Mouse (Mus musculus) liver, embryonic 12.5 days (tissue): ENCODE data around the gene Tenm3. TPM values are rescaled to one million over a fixed set of nuclear protein-coding genes. Genes with fewer than 3 reads are reported as not detected.

ENCODE experiments used
- ATAC-seq: fragments of 200-750 bp; cut with Nextera tagmentation; 2 replicates; pipeline ENCODE4 v1.8.0; 2017; ENCODE audit warnings: moderate number of reproducible peaks, mild to moderate bottlenecking, moderate library complexity
- H3K27ac ChIP-seq: fragments of 300-500 bp; sonication (generic); 2 replicates; pipeline ENCODE4 v1.5.1; 2016; ENCODE audit warnings: mild to moderate bottlenecking
- H3K27me3 ChIP-seq: fragments of 300-500 bp; sonication (generic); replicated peaks from 2 replicates; pipeline ENCODE4 v1.6.1; 2016; ENCODE audit warnings: mild to moderate bottlenecking, moderate library complexity
- H3K36me3 ChIP-seq: fragments of 300-500 bp; sonication (generic); 2 replicates; pipeline ENCODE4 v1.6.1; 2016; ENCODE audit warnings: mild to moderate bottlenecking, moderate library complexity
- H3K4me1 ChIP-seq: fragments of 300-500 bp; sonication (generic); 2 replicates; pipeline ENCODE4 v1.6.1; 2016
- H3K4me2 ChIP-seq: fragments of 300-500 bp; sonication (generic); 2 replicates; pipeline ENCODE4 v1.6.1; 2016; ENCODE audit warnings: mild to moderate bottlenecking, moderate library complexity
- H3K4me3 ChIP-seq: fragments of 300-500 bp; sonication (generic); 2 replicates; pipeline ENCODE4 v1.5.1; 2016; ENCODE audit warnings: mild to moderate bottlenecking, moderate library complexity
- H3K9ac ChIP-seq: fragments of 300-500 bp; sonication (generic); 2 replicates; pipeline ENCODE4 v1.6.1; 2016; ENCODE audit warnings: mild to moderate bottlenecking, moderate library complexity
- H3K9me3 ChIP-seq: fragments of 300-500 bp; sonication (generic); replicated peaks from 2 replicates; pipeline ENCODE4 v1.6.1; 2016; ENCODE audit warnings: mild to moderate bottlenecking, moderate library complexity
- WGBS: fragments of 180-500 bp; shearing (Covaris S2); methylation state at CpG from one replicate; pipeline ENCODE4 v1.1.7; 2016; ENCODE audit not compliant: insufficient replicate concordance; 5-methylcytosine and 5-hydroxymethylcytosine counted together
- polyA plus RNA-seq: library from polyadenylated mRNA; unstranded; fragments of >200 nt; fragmentation: Nextera tagmentation; extraction: Ambion mirVana; gene quantifications from 2 replicates; pipeline ENCODE4 v1.2.1, GENCODE M21; 2016

The Tenm3 gene
- polyA plus RNA-seq, 1 experiment from 2014 or later: 5.3 TPM

GRCm38 (mm10) chr8:48220529-48221181 lies 623.1 kb downstream of the Tenm3 start:
- Histone ChIP-seq H3K9ac (no peak overlapping the region), H3K36me3 (no peaks in the 10 kb centered on the region), H3K4me2 (no peak overlapping the region), H3K4me1 (no peaks in the 10 kb centered on the region), H3K4me3 (no peak overlapping the region), H3K27me3 (no peaks in the 10 kb centered on the region), H3K27ac (no peak overlapping the region), H3K9me3 (no peaks in the 10 kb centered on the region)
- WGBS: 67% methylated on average over 25 of the region's 25 CpGs
- no peak for ATAC-seq

GRCm38 (mm10) chr8:48215071-48215501 lies 628.7 kb downstream of the Tenm3 start:
- H3K9me3 ChIP-seq: no peaks in the 10 kb centered on the region

DNA sequence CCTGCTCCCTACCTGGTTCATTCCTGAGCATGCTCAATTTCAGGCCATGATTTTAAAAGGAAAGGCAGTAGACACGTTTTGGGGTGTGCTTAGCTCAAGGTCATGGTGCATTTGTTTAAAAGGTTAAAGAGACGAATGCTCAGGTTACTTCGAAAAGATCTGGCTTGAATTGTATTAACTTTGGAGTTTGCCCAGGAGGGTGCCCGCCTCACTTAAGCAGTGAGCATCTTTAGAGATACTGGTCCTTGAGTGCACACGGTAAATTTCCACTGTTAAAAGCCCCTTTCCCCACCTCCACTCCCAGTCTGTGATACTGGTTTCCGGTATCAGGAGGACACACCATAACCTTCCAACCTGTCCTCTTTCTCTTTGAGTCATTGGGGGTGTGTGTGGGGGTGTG lies 629.4 kb downstream of the Tenm3 start:
- Histone ChIP-seq H3K4me1 (no peaks in the 10 kb centered on the region), H3K9me3 (no peaks in the 10 kb centered on the region), H3K27ac (no peak overlapping the region), H3K9ac (no peak overlapping the region), H3K36me3 (no peaks in the 10 kb centered on the region), H3K4me3 (no peak overlapping the region), H3K27me3 (no peaks in the 10 kb centered on the region), H3K4me2 (no peak overlapping the region)
- no peak for ATAC-seq
- WGBS: 64% methylated on average over 6 of the region's 6 CpGs

More at GRCm38 (mm10) chr8:48215071-48215501, 628.7 kb downstream of the Tenm3 start:
- ATAC-seq: no peak
- H3K27ac ChIP-seq: no peak overlapping the region
- no peak overlapping the region for H3K9ac ChIP-seq
- no peaks in the 10 kb centered on the region for H3K4me1 ChIP-seq
- H3K27me3 ChIP-seq: no peaks in the 10 kb centered on the region
- no peak overlapping the region for H3K4me2 ChIP-seq
- H3K4me3 ChIP-seq: no peak overlapping the region
- WGBS: 49% methylated on average over 9 of the region's 9 CpGs
- no peaks in the 10 kb centered on the region for H3K36me3 ChIP-seq

GRCm38 (mm10) chr8:48211931-48212330 lies 631.8 kb downstream of the Tenm3 start:
- WGBS: 79% methylated on average over 9 of the region's 9 CpGs
- ATAC-seq: no peak
- Histone ChIP-seq H3K9ac (no peak overlapping the region), H3K9me3 (no peaks in the 10 kb centered on the region), H3K27me3 (no peaks in the 10 kb centered on the region), H3K36me3 (no peaks in the 10 kb centered on the region), H3K4me1 (no peaks in the 10 kb centered on the region), H3K4me3 (no peak overlapping the region), H3K27ac (no peak overlapping the region), H3K4me2 (no peak overlapping the region)

GRCm38 (mm10) chr8:48207567-48207966 lies 636.2 kb downstream of the Tenm3 start:
- 70% methylated on average over 6 of the region's 6 CpGs for WGBS
- Histone ChIP-seq H3K27me3 (no peaks in the 10 kb centered on the region), H3K4me3 (no peak overlapping the region), H3K27ac (no peak overlapping the region), H3K9me3 (no peaks in the 10 kb centered on the region), H3K9ac (no peak overlapping the region), H3K4me1 (no peaks in the 10 kb centered on the region), H3K4me2 (no peak overlapping the region), H3K36me3 (no peaks in the 10 kb centered on the region)
- no peak for ATAC-seq

DNA sequence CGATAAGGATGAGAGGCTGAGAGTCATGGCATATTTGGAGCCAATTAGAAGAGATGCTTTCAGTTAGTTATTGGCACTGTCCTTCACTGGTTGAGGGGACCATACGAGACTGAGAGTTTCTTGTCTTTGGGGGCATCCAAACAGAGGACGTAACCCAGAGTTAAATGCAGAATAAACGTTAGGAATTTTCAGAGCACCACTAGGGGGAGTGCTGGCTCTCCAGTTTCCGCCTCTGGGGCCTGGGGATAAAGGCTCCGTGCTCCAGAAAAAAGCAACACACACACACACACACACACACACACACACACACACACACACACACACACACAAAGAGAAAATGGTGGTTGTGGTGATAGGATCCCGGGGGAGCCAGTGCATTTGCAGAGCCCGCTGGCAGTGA lies 636.8 kb downstream of the Tenm3 start:
- Histone ChIP-seq H3K4me1 (no peaks in the 10 kb centered on the region), H3K9me3 (no peaks in the 10 kb centered on the region), H3K4me3 (no peak overlapping the region), H3K4me2 (no peak overlapping the region), H3K9ac (no peak overlapping the region), H3K36me3 (no peaks in the 10 kb centered on the region), H3K27me3 (no peaks in the 10 kb centered on the region), H3K27ac (no peak overlapping the region)
- WGBS: 64% methylated on average over 8 of the region's 8 CpGs
- no peak for ATAC-seq

- 79% methylated on average over 12 of the region's 12 CpGs for WGBS
- no peaks in the 10 kb centered on the region for H3K4me1 ChIP-seq
Observed at GRCm38 (mm10) chr8:48204838-48205345, 638.9 kb downstream of the Tenm3 start.

DNA sequence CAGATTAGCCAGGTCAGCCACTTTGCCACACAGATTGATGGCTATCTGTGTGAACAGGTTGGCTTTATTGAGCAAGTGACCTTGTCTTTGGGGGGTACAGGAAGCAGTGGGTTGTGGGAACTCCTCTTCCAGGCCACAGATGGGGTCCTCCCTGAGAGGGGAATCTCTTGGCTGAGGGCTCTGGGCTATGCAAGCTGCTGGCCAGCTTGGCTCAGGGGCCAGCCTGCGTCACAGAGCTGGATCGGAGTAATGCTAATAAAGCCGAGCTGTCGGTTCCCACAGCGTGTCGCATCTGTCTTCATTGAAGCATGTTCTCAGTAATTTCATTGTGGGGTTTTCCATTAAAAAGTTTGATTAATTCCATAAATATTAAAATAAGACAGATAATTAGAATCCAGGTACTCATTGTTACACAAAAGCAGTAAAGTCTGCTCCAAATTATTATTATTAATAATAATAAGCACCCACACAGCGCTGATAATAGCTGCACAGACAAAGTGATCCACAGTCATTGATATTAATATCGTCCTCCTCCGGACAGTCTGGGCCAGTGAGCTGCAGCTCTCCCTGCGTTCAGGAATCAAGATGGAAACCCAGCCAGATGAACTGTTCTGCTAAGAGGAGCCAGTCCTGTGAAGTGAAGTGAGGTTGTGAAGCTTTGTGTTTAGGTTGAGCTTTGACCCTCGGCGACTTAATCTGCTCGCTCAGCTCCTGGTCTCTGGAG lies 639.5 kb downstream of the Tenm3 start:
- Histone ChIP-seq H3K9ac (no peak overlapping the region), H3K9me3 (no peaks in the 10 kb centered on the region), H3K4me3 (no peak overlapping the region), H3K27me3 (no peaks in the 10 kb centered on the region), H3K27ac (no peak overlapping the region), H3K36me3 (no peaks in the 10 kb centered on the region), H3K4me1 (no peaks in the 10 kb centered on the region), H3K4me2 (no peak overlapping the region)
- no peak for ATAC-seq
- 80% methylated on average over 13 of the region's 13 CpGs for WGBS

More at GRCm38 (mm10) chr8:48204838-48205345, 638.9 kb downstream of the Tenm3 start:
- ATAC-seq: no peak
- Histone ChIP-seq H3K9me3 (no peaks in the 10 kb centered on the region), H3K27ac (no peak overlapping the region), H3K9ac (no peak overlapping the region), H3K4me3 (no peak overlapping the region), H3K36me3 (no peaks in the 10 kb centered on the region), H3K4me2 (no peak overlapping the region), H3K27me3 (no peaks in the 10 kb centered on the region)

DNA sequence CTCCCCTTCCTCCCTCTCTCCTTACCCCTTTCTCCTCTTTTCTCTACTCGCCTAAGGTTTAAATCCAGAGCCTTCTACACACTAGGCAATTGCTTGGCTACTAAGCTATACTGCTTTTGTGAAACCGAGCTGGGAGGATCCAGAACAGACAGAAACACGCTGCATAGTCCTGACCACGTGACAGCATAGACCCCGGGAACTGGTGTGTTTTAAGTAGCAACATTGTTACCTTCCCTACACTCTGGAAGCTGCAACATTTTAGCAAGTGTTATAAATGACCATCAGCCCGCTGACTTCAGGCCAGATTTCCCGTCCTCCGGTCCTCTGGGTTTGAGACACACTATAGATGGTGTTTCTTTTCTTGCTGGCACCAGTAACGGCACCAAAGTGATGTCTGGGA lies 640.1 kb downstream of the Tenm3 start:
- no peak for ATAC-seq
- no peaks in the 10 kb centered on the region for H3K27me3 ChIP-seq
- WGBS: 61% methylated on average over 9 of the region's 9 CpGs
- no peak overlapping the region for H3K27ac ChIP-seq
- H3K4me3 ChIP-seq: no peak overlapping the region
- no peak overlapping the region for H3K4me2 ChIP-seq
- H3K36me3 ChIP-seq: no peaks in the 10 kb centered on the region
- H3K4me1 ChIP-seq: no peaks in the 10 kb centered on the region
- H3K9me3 ChIP-seq: no peaks in the 10 kb centered on the region
- no peak overlapping the region for H3K9ac ChIP-seq

- ATAC-seq: no peak
- H3K9me3 ChIP-seq: 0 out of 2 replicates have a peak, but pooled peaks cover under 1% of the 10 kb centered on the region
- 45% methylated on average over 6 of the region's 6 CpGs for WGBS
- H3K27me3 ChIP-seq: no peaks in the 10 kb centered on the region
- H3K4me3 ChIP-seq: no peak overlapping the region
- H3K36me3 ChIP-seq: no peaks in the 10 kb centered on the region
- H3K4me1 ChIP-seq: no peaks in the 10 kb centered on the region
- no peak overlapping the region for H3K4me2 ChIP-seq
- no peak overlapping the region for H3K27ac ChIP-seq
- no peak overlapping the region for H3K9ac ChIP-seq
Observed at GRCm38 (mm10) chr8:48203161-48203560, 640.6 kb downstream of the Tenm3 start.

- no peaks in the 10 kb centered on the region for H3K27me3 ChIP-seq
- H3K9me3 ChIP-seq: 0 out of 2 replicates have a peak, but pooled peaks cover 5% of the 10 kb centered on the region
- ATAC-seq: no peak
- no peak overlapping the region for H3K4me2 ChIP-seq
- no peak overlapping the region for H3K4me3 ChIP-seq
- H3K4me1 ChIP-seq: no peaks in the 10 kb centered on the region
- WGBS: 62% methylated on average over 3 of the region's 3 CpGs
- H3K9ac ChIP-seq: no peak overlapping the region
- H3K27ac ChIP-seq: no peak overlapping the region
- H3K36me3 ChIP-seq: no peaks in the 10 kb centered on the region
Observed at GRCm38 (mm10) chr8:48202632-48203031, 641.1 kb downstream of the Tenm3 start.

- no peak for ATAC-seq
- H3K9me3 ChIP-seq: peaks cover 19% of the 10 kb centered on the region; the same call in 1 of the 2 replicates
- H3K27ac ChIP-seq: no peak overlapping the region
Observed at GRCm38 (mm10) chr8:48199171-48199570, 644.6 kb downstream of the Tenm3 start.

More at GRCm38 (mm10) chr8:48199171-48199570, 644.6 kb downstream of the Tenm3 start:
- no peak overlapping the region for H3K9ac ChIP-seq
- H3K4me2 ChIP-seq: no peak overlapping the region
- WGBS: 74% methylated on average over 9 of the region's 9 CpGs
- no peaks in the 10 kb centered on the region for H3K36me3 ChIP-seq
- no peaks in the 10 kb centered on the region for H3K27me3 ChIP-seq
- no peaks in the 10 kb centered on the region for H3K4me1 ChIP-seq
- no peak overlapping the region for H3K4me3 ChIP-seq
